Comparison of ENCODE assay signal across 13 mouse cellular contexts in the genomic region with DNA sequence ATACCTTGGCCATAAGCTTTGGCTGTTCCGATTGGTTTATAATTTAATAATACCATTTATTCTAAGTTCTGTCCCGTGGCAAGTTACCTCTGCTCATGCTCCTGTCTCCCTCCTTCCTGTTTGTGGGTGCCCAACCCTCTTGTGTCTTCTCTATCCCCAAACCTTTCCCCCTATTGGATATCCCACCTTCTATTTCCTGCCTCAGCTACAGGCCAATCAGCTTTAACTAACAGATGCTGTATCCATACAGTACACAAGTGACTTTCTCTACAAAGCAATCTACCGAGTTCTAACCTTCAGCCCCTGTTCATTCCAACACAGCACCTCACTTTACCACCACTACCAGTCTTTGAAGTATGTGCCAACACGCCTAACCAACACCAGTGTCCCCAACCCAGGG. TPM values are rescaled to one million over a fixed set of nuclear protein-coding genes. Genes with fewer than 3 reads are reported as not detected.
DNase-seq lines count a peak whose midpoint lies in the region; ATAC-seq and TF ChIP-seq lines count a peak whose summit lies in the region.
"Had no signal": no experiment of that assay in that cellular context is flagged by ENCODE, and none has a peak within 500 bp of the region (broad histone marks: within the 10 kb centered on the region; RNA-seq: fewer than 3 reads in every experiment).

No protein-coding gene starts in this region.

- no peak for TF ChIP-seq POLR2A in kidney, adult 2 months (IDR thresholded peaks at IDR 0.05; ENCODE audit: low read depth, low read length)

- H3K9ac ChIP-seq in limb, embryonic 12.5 days (replicated peaks) = no peak overlapping the region; the same call in 1 of the 2 replicates
- H3K9ac ChIP-seq: heart, embryonic 15.5 days had no signal

- H3K79me3 ChIP-seq in C2C12 (ENCODE audit: low read depth) = peaks cover 70% of the 10 kb centered on the region

- H3K4me2 ChIP-seq in limb, embryonic 12.5 days = peak overlapping the region; percentile 8; the same call in 1 of the 2 replicates
- H3K4me2 ChIP-seq: heart, embryonic 15.5 days had no signal

- no peak for ATAC-seq in limb, embryonic 12.5 days (ENCODE audit: insufficient number of reproducible peaks, insufficient read depth, low FRiP score, low TSS enrichment, low read depth)
- ATAC-seq: hindbrain, embryonic 16.5 days had no signal

- no peak for DNase-seq in kidney, adult 2 months
- no peak for DNase-seq in kidney, postnatal 36 days
- DNase-seq in right cerebral cortex, postnatal 36 days (ENCODE audit: low spot score in 2 of 2) = no peak
- no peak for DNase-seq in frontal cortex, postnatal 10 days (ENCODE audit: low spot score in 2 of 2)
- DNase-seq: adrenal gland, postnatal 36 days; spleen, adult 18-20 months had no signal

- peak overlapping the region; percentile 9 for H3ac ChIP-seq in C2C12 (ENCODE audit: control insufficient read depth, insufficient read length, low read depth)

- no peak for TF ChIP-seq CTCF in kidney, adult 2 months (conservative IDR thresholded peaks at IDR 0.05; ENCODE audit: insufficient read depth, insufficient read length, low read depth, low read length)
- TF ChIP-seq CTCF in C2C12 (IDR thresholded peaks at IDR 0.05; ENCODE audit: control insufficient read depth, insufficient read depth, insufficient read length) (no peak), E14TG2a.4 (conservative IDR thresholded peaks at IDR 0.05; ENCODE audit: low read length) (no peak)

- peaks cover 24% of the 10 kb centered on the region; the same call in 1 of the 2 replicates for H3K4me1 ChIP-seq in kidney, adult 2 months (ENCODE audit: control insufficient read depth, insufficient read depth, low read length)
- H3K4me1 ChIP-seq in E14TG2a.4 (replicated peaks; ENCODE audit: low read depth, low read length) = peaks cover 78% of the 10 kb centered on the region
- peaks cover 17% of the 10 kb centered on the region for H3K4me1 ChIP-seq in limb, embryonic 12.5 days (replicated peaks)

- H3K79me2 ChIP-seq in C2C12 (ENCODE audit: control insufficient read depth, insufficient read depth) = peaks cover 80% of the 10 kb centered on the region

- 69% methylated on average over 4 of the region's 4 CpGs for WGBS in kidney, adult 2 months
- WGBS in limb, embryonic 12.5 days = 89% methylated on average over 4 of the region's 4 CpGs

- peaks cover 26% of the 10 kb centered on the region for H3K36me3 ChIP-seq in kidney, adult 2 months (ENCODE audit: control insufficient read depth, insufficient read depth, low read length)
- H3K36me3 ChIP-seq in C2C12 (ENCODE audit: control insufficient read depth, insufficient read depth) = peaks cover 65% of the 10 kb centered on the region
- peaks cover 68% of the 10 kb centered on the region for H3K36me3 ChIP-seq in E14TG2a.4 (ENCODE audit: insufficient read depth, low read length)
- peaks cover 65% of the 10 kb centered on the region for H3K36me3 ChIP-seq in limb, embryonic 12.5 days

- H3K27me3 ChIP-seq in kidney, adult 2 months (replicated peaks; ENCODE audit: control insufficient read depth, insufficient read depth, low read length) = no peaks in the 10 kb centered on the region
- H3K27me3 ChIP-seq in C2C12 (ENCODE audit: control insufficient read depth, insufficient read depth, insufficient read length) = no peaks in the 10 kb centered on the region
- H3K27me3 ChIP-seq in E14TG2a.4 (ENCODE audit: insufficient read depth, low read length) = no peaks in the 10 kb centered on the region
- H3K27me3 ChIP-seq in limb, embryonic 12.5 days = no peaks in the 10 kb centered on the region
- H3K27me3 ChIP-seq: heart, embryonic 15.5 days had no signal

- no peak overlapping the region for H3K4me3 ChIP-seq in kidney, adult 2 months (ENCODE audit: insufficient read depth, low read depth, low read length)
- H3K4me3 ChIP-seq in C2C12 (ENCODE audit: insufficient read depth, poor library complexity, severe bottlenecking) = no peak overlapping the region
- peak overlapping the region; percentile 98 for H3K4me3 ChIP-seq in E14TG2a.4 (replicated peaks; ENCODE audit: low read length)
- H3K4me3 ChIP-seq in limb, embryonic 12.5 days (replicated peaks) = no peak overlapping the region
- H3K4me3 ChIP-seq: heart, embryonic 15.5 days had no signal

- no peaks in the 10 kb centered on the region for H3K9me3 ChIP-seq in E14TG2a.4 (ENCODE audit: low read length)
- no peaks in the 10 kb centered on the region for H3K9me3 ChIP-seq in limb, embryonic 12.5 days
- H3K9me3 ChIP-seq: heart, embryonic 15.5 days had no signal

- H3K27ac ChIP-seq in kidney, adult 2 months (ENCODE audit: insufficient read depth, low read depth, low read length) = 0 out of 2 replicates have a peak overlapping the region, but pooled peaks have one; percentile 17
- no peak overlapping the region for H3K27ac ChIP-seq in limb, embryonic 12.5 days
- H3K27ac ChIP-seq: heart, embryonic 15.5 days had no signal

TF ChIP-seq in C2C12, 6 proteins besides CTCF, POLR2A, EP300 and RAD21:
- TF ChIP-seq MYOG (IDR thresholded peaks at IDR 0.05; ENCODE audit: control insufficient read depth, extremely low read depth, insufficient read length) (no peak), CEBPB (IDR thresholded peaks at IDR 0.05; ENCODE audit: low read depth) (no peak), FOSL1 (IDR thresholded peaks at IDR 0.05; ENCODE audit: insufficient read depth, low read length, poor library complexity, severe bottlenecking) (no peak), MYOD1 (IDR thresholded peaks at IDR 0.05; ENCODE audit: control insufficient read depth, insufficient read length, low read depth) (no peak), MAX (IDR thresholded peaks at IDR 0.05) (no peak), USF1 (IDR thresholded peaks at IDR 0.05; ENCODE audit: low read depth) (no peak)

RNA-seq across cellular contexts. Expression of a gene that starts 3.2 kb away (rescaled TPM):
- polyA plus RNA-seq in kidney, adult 2 months (2012; rRNA removed) = 67.3 and 93.3 TPM in 2 replicates
- polyA plus RNA-seq in C2C12 (2012; fragmentation: generic; extraction: Trizol) = 198 TPM
- 398 and 416 TPM in 2 replicates for polyA plus RNA-seq in limb, embryonic 12.5 days (2016; fragmentation: Nextera tagmentation; extraction: Ambion mirVana)

RNA-seq across cellular contexts. Expression of a gene that starts 19.5 kb away (rescaled TPM):
- polyA plus RNA-seq in kidney, adult 2 months (2012; rRNA removed) = 0.17 TPM in 1 of 2 replicates, not detected in the other
- polyA plus RNA-seq in C2C12 (2012; fragmentation: generic; extraction: Trizol) = not detected
- not detected in 2 replicates for polyA plus RNA-seq in limb, embryonic 12.5 days (2016; fragmentation: Nextera tagmentation; extraction: Ambion mirVana)
- polyA plus RNA-seq: hindbrain, embryonic 16.5 days; kidney, embryonic 16.5 days; liver, embryonic 16.5 days had no signal

RNA-seq across cellular contexts. Expression of a gene that starts 21.3 kb away (rescaled TPM):
- 1.7 and 2.7 TPM in 2 replicates for polyA plus RNA-seq in kidney, adult 2 months (2012; rRNA removed)
- 0.36 TPM for polyA plus RNA-seq in C2C12 (2012; fragmentation: generic; extraction: Trizol)
- polyA plus RNA-seq in limb, embryonic 12.5 days (2016; fragmentation: Nextera tagmentation; extraction: Ambion mirVana) = 0.10 and 0.24 TPM in 2 replicates
- polyA plus RNA-seq: heart, embryonic 15.5 days had no signal

RNA-seq across cellular contexts. Expression of a gene that starts 32.3 kb away (rescaled TPM):
- polyA plus RNA-seq in kidney, adult 2 months (2012; rRNA removed) = 33.1 and 33.9 TPM in 2 replicates
- 282 TPM for polyA plus RNA-seq in C2C12 (2012; fragmentation: generic; extraction: Trizol)
- 190 and 198 TPM in 2 replicates for polyA plus RNA-seq in limb, embryonic 12.5 days (2016; fragmentation: Nextera tagmentation; extraction: Ambion mirVana)
